Comparison of ENCODE assay signal across 19 mouse cellular contexts in genomic region chr3:27505582-27505981, GRCm38 (mm10).
DNase-seq lines count a peak whose midpoint lies in the region; ATAC-seq and TF ChIP-seq lines count a peak whose summit lies in the region.
"Had no signal": no experiment of that assay in that cellular context is flagged by ENCODE, and none has a peak within 500 bp of the region (broad histone marks: within the 10 kb centered on the region; RNA-seq: fewer than 3 reads in every experiment).

No protein-coding gene starts in this region.

- ATAC-seq in hindbrain, embryonic 13.5 days (ENCODE audit: low FRiP score): peak; percentile 57; the same call in 1 of the 2 replicates
- ATAC-seq in hindbrain, embryonic 14.5 days (ENCODE audit: low FRiP score): no peak; the same call in 1 of the 2 replicates
- ATAC-seq in midbrain, postnatal 0 days (ENCODE audit: low FRiP score): no peak
- no peak for ATAC-seq in midbrain, embryonic 14.5 days (ENCODE audit: low FRiP score, low TSS enrichment)
- ATAC-seq: forebrain, embryonic 14.5 days; inflammation-experienced regulatory T-cells, adult 6 months had no signal

- H3K4me1 ChIP-seq in hindbrain, embryonic 13.5 days (replicated peaks): 0 out of 2 replicates have a peak, but pooled peaks cover 5% of the 10 kb centered on the region
- H3K4me1 ChIP-seq in hindbrain, embryonic 14.5 days (replicated peaks; ENCODE audit: control insufficient read depth, insufficient read depth, low read length): no peaks in the 10 kb centered on the region
- H3K4me1 ChIP-seq in midbrain, postnatal 0 days (ENCODE audit: insufficient read depth, low read length): no peaks in the 10 kb centered on the region
- no peaks in the 10 kb centered on the region for H3K4me1 ChIP-seq in midbrain, embryonic 14.5 days (ENCODE audit: control insufficient read depth, insufficient read depth, low read length)
- H3K4me1 ChIP-seq: forebrain, embryonic 10.5 days; hindbrain, embryonic 12.5 days had no signal

- H3K27ac ChIP-seq in hindbrain, embryonic 13.5 days: no peak overlapping the region
- no peak overlapping the region for H3K27ac ChIP-seq in hindbrain, embryonic 14.5 days
- no peak overlapping the region for H3K27ac ChIP-seq in midbrain, postnatal 0 days (ENCODE audit: low read depth, low read length)
- no peak overlapping the region for H3K27ac ChIP-seq in midbrain, embryonic 14.5 days (replicated peaks; ENCODE audit: low read depth, low read length)
- H3K27ac ChIP-seq: embryonic facial prominence, embryonic 15.5 days; forebrain, embryonic 10.5 days; hindbrain, embryonic 12.5 days had no signal

- 88% methylated on average over 3 of the region's 3 CpGs for WGBS in hindbrain, embryonic 13.5 days
- WGBS in hindbrain, embryonic 14.5 days: 79% methylated on average over 3 of the region's 3 CpGs
- 90% methylated on average over 3 of the region's 3 CpGs for WGBS in midbrain, postnatal 0 days
- 88% methylated on average over 3 of the region's 3 CpGs for WGBS in midbrain, embryonic 14.5 days

- no peak overlapping the region for H3K4me2 ChIP-seq in hindbrain, embryonic 13.5 days
- no peak overlapping the region for H3K4me2 ChIP-seq in hindbrain, embryonic 14.5 days (replicated peaks)
- no peak overlapping the region for H3K4me2 ChIP-seq in midbrain, postnatal 0 days (ENCODE audit: low read depth, low read length, poor library complexity, severe bottlenecking)
- no peak overlapping the region for H3K4me2 ChIP-seq in midbrain, embryonic 14.5 days (ENCODE audit: low read length)
- H3K4me2 ChIP-seq: embryonic facial prominence, embryonic 15.5 days; heart, embryonic 13.5 days; hindbrain, embryonic 12.5 days had no signal

- no peak overlapping the region for H3K9ac ChIP-seq in hindbrain, embryonic 13.5 days
- no peak overlapping the region for H3K9ac ChIP-seq in hindbrain, embryonic 14.5 days
- H3K9ac ChIP-seq in midbrain, postnatal 0 days (replicated peaks; ENCODE audit: low read length, poor library complexity, severe bottlenecking): no peak overlapping the region
- no peak overlapping the region for H3K9ac ChIP-seq in midbrain, embryonic 14.5 days (replicated peaks; ENCODE audit: low read length)
- H3K9ac ChIP-seq: embryonic facial prominence, embryonic 15.5 days; heart, embryonic 13.5 days; hindbrain, embryonic 12.5 days had no signal

- peak; percentile 30 for DNase-seq in adrenal gland, postnatal 14 days
- no peak for DNase-seq in adrenal gland, adult 8-10 months
- no peak for DNase-seq in hindbrain, embryonic 14.5 days (ENCODE audit: low spot score)
- DNase-seq in midbrain, postnatal 0 days (ENCODE audit: low spot score): peak; percentile 26
- DNase-seq in midbrain, embryonic 14.5 days: no peak
- peak; percentile 20 for DNase-seq in 3T3-L1 (ENCODE audit: low read depth, low spot score)
- DNase-seq: adrenal gland, postnatal 25 days; cerebellum, adult 2 months; embryo, embryonic 11 days; gastrocnemius, adult 2 months; gastrocnemius, postnatal 25 days had no signal

- no peak overlapping the region for H3K4me3 ChIP-seq in hindbrain, embryonic 13.5 days
- H3K4me3 ChIP-seq in hindbrain, embryonic 14.5 days (replicated peaks; ENCODE audit: low read length): no peak overlapping the region
- H3K4me3 ChIP-seq in midbrain, postnatal 0 days (ENCODE audit: low read depth, low read length): no peak overlapping the region
- H3K4me3 ChIP-seq in midbrain, embryonic 14.5 days (replicated peaks; ENCODE audit: low read depth, low read length): no peak overlapping the region
- H3K4me3 ChIP-seq: embryonic facial prominence, embryonic 15.5 days; erythroblast, embryonic 14.5 days; forebrain, embryonic 10.5 days; gastrocnemius, adult 2 months; heart, embryonic 13.5 days; hindbrain, embryonic 12.5 days had no signal

- peaks cover 1% of the 10 kb centered on the region; the same call in 1 of the 2 replicates for H3K36me3 ChIP-seq in hindbrain, embryonic 13.5 days
- H3K36me3 ChIP-seq in hindbrain, embryonic 14.5 days (replicated peaks; ENCODE audit: control insufficient read depth, insufficient read depth): no peaks in the 10 kb centered on the region
- H3K36me3 ChIP-seq in midbrain, postnatal 0 days (ENCODE audit: insufficient read depth, low read length): no peaks in the 10 kb centered on the region
- no peaks in the 10 kb centered on the region for H3K36me3 ChIP-seq in midbrain, embryonic 14.5 days (ENCODE audit: control insufficient read depth, insufficient read depth, low read length)
- H3K36me3 ChIP-seq: hindbrain, embryonic 12.5 days had no signal

- H3K9me3 ChIP-seq in hindbrain, embryonic 13.5 days: no peaks in the 10 kb centered on the region
- H3K9me3 ChIP-seq in hindbrain, embryonic 14.5 days (ENCODE audit: control insufficient read depth, low read length): no peaks in the 10 kb centered on the region
- H3K9me3 ChIP-seq in midbrain, postnatal 0 days (ENCODE audit: low read length): no peaks in the 10 kb centered on the region
- no peaks in the 10 kb centered on the region for H3K9me3 ChIP-seq in midbrain, embryonic 14.5 days (ENCODE audit: control insufficient read depth, low read length)
- H3K9me3 ChIP-seq: embryonic facial prominence, embryonic 15.5 days; forebrain, embryonic 10.5 days; heart, embryonic 13.5 days; hindbrain, embryonic 12.5 days had no signal

- no peaks in the 10 kb centered on the region for H3K27me3 ChIP-seq in hindbrain, embryonic 13.5 days
- no peaks in the 10 kb centered on the region for H3K27me3 ChIP-seq in hindbrain, embryonic 14.5 days (ENCODE audit: control insufficient read depth, insufficient read depth, low read length)
- H3K27me3 ChIP-seq in midbrain, postnatal 0 days (ENCODE audit: insufficient read depth, low read length): no peaks in the 10 kb centered on the region
- H3K27me3 ChIP-seq in midbrain, embryonic 14.5 days (ENCODE audit: control insufficient read depth, insufficient read depth, low read length): no peaks in the 10 kb centered on the region
- H3K27me3 ChIP-seq: embryonic facial prominence, embryonic 15.5 days; heart, embryonic 13.5 days; hindbrain, embryonic 12.5 days had no signal

- TF ChIP-seq CTCF in midbrain, postnatal 0 days (IDR thresholded peaks at IDR 0.05): no peak

Comparison
In these comparisons a context has a peak if more than half of its experiments do, and no peak if none do; other contexts are left out.
1. DNase-seq: peak in adrenal gland, postnatal 14 days (single experiment), midbrain, postnatal 0 days (single experiment) and 3T3-L1 (single experiment); none in adrenal gland, adult 8-10 months (single experiment), hindbrain, embryonic 14.5 days (single experiment) and midbrain, embryonic 14.5 days (single experiment).